Mouse (Mus musculus) hindbrain, embryonic 11.5 days (tissue): ENCODE measurements around the gene Itgb2. TPM values are rescaled to one million over a fixed set of nuclear protein-coding genes. Genes with fewer than 3 reads are reported as not detected.

Experiments used
- ATAC-seq: fragments of 200-750 bp; cut with Nextera tagmentation; 2 replicates; pipeline ENCODE4 v1.8.0; 2017; ENCODE audit warnings: mild to moderate bottlenecking, moderate TSS enrichment, moderate library complexity; ENCODE audit not compliant: low FRiP score
- DNase-seq: peaks from one replicate; pipeline ENCODE4 v3.0.0-alpha.2; 2015; ENCODE audit warnings: low spot score
- H3K27ac ChIP-seq: fragments of 300-500 bp; sonication (generic); 2 replicates; pipeline ENCODE4 v1.5.1; 2014; ENCODE audit warnings: mild to moderate bottlenecking, low read depth, low read length
- H3K27me3 ChIP-seq: fragments of 300-500 bp; sonication (generic); 2 replicates; pipeline ENCODE4 v1.6.1; 2014; ENCODE audit warnings: mild to moderate bottlenecking, low read length, moderate library complexity, mixed read lengths; ENCODE audit not compliant: control insufficient read depth, insufficient read depth
- H3K36me3 ChIP-seq: fragments of 300-500 bp; sonication (generic); 2 replicates; pipeline ENCODE4 v1.6.1; 2014; ENCODE audit warnings: mild to moderate bottlenecking, low read length, moderate library complexity, mixed read lengths; ENCODE audit not compliant: control insufficient read depth, insufficient read depth
- H3K4me1 ChIP-seq: fragments of 300-500 bp; sonication (generic); replicated peaks from 2 replicates; pipeline ENCODE4 v1.6.1; 2014; ENCODE audit warnings: low read length, mixed read lengths; ENCODE audit not compliant: control insufficient read depth, insufficient read depth
- H3K4me2 ChIP-seq: fragments of 300-500 bp; sonication (generic); replicated peaks from 2 replicates; pipeline ENCODE4 v1.6.1; 2014; ENCODE audit warnings: mild to moderate bottlenecking, low read depth, low read length
- H3K4me3 ChIP-seq: fragments of 300-500 bp; sonication (generic); 2 replicates; pipeline ENCODE4 v1.5.1; 2014; ENCODE audit warnings: low read depth, low read length
- H3K9ac ChIP-seq: fragments of 300-500 bp; sonication (generic); 2 replicates; pipeline ENCODE4 v1.6.1; 2014; ENCODE audit warnings: low read depth, low read length
- H3K9me3 ChIP-seq: fragments of 300-500 bp; sonication (generic); 2 replicates; pipeline ENCODE4 v1.6.1; 2016; ENCODE audit warnings: low read length; ENCODE audit not compliant: control insufficient read depth
- WGBS: fragments of 180-500 bp; shearing (Covaris S2); extraction: QIAGEN DNeasy Blood & Tissue Kit; methylation state at CpG from one replicate; pipeline ENCODE4 v1.1.7; 2014; 5-methylcytosine and 5-hydroxymethylcytosine counted together
- polyA plus RNA-seq: library from polyadenylated mRNA; unstranded; fragments of >200 nt; fragmentation: Nextera tagmentation; extraction: Ambion mirVana; gene quantifications from 2 replicates; pipeline ENCODE4 v1.2.1, GENCODE M21; 2014

Itgb2 gene
- polyA plus RNA-seq, 1 experiment from 2014 or later = 1.2 TPM

- Histone ChIP-seq H3K4me3 (peak overlapping the region; percentile 81), H3K27me3 (no peaks in the 10 kb centered on the region), H3K9me3 (no peaks in the 10 kb centered on the region), H3K36me3 (no peaks in the 10 kb centered on the region), H3K27ac (no peak overlapping the region), H3K9ac (peak overlapping the region; percentile 84), H3K4me2 (peak overlapping the region; percentile 83), H3K4me1 (0 out of 2 replicates have a peak, but pooled peaks cover 2% of the 10 kb centered on the region)
- 5% methylated on average over 8 of the region's 8 CpGs for WGBS
- DNase-seq = no peak
- ATAC-seq = peak; percentile 15
Measured at GRCm38 (mm10) chr10:77582285-77582618, 52.2 kb downstream of the Itgb2 start.

- Histone ChIP-seq H3K9me3 (no peaks in the 10 kb centered on the region), H3K4me3 (no peak overlapping the region), H3K27me3 (no peaks in the 10 kb centered on the region), H3K4me1 (0 out of 2 replicates have a peak, but pooled peaks cover 2% of the 10 kb centered on the region), H3K36me3 (no peaks in the 10 kb centered on the region), H3K27ac (no peak overlapping the region), H3K9ac (no peak overlapping the region), H3K4me2 (no peak overlapping the region)
- ATAC-seq (no peak), DNase-seq (no peak)
- 76% methylated on average over 10 of the region's 10 CpGs for WGBS
Measured at GRCm38 (mm10) chr10:77583795-77584422, 53.9 kb downstream of the Itgb2 start.

GRCm38 (mm10) chr10:77586637-77587036 lies 56.6 kb downstream of the Itgb2 start:
- WGBS = 86% methylated on average over 3 of the region's 3 CpGs
- Histone ChIP-seq H3K36me3 (no peaks in the 10 kb centered on the region), H3K27ac (no peak overlapping the region), H3K4me3 (no peak overlapping the region), H3K4me1 (0 out of 2 replicates have a peak, but pooled peaks cover 2% of the 10 kb centered on the region), H3K9me3 (no peaks in the 10 kb centered on the region), H3K27me3 (no peaks in the 10 kb centered on the region), H3K4me2 (no peak overlapping the region), H3K9ac (no peak overlapping the region)
- ATAC-seq (no peak), DNase-seq (no peak)

- H3K4me2 ChIP-seq = no peak overlapping the region
- H3K27ac ChIP-seq = no peak overlapping the region
- 0 out of 2 replicates have a peak, but pooled peaks cover 1% of the 10 kb centered on the region for H3K4me1 ChIP-seq
- no peak overlapping the region for H3K9ac ChIP-seq
- DNase-seq = no peak
- no peak overlapping the region for H3K4me3 ChIP-seq
- no peaks in the 10 kb centered on the region for H3K27me3 ChIP-seq
- 86% methylated on average over 6 of the region's 6 CpGs for WGBS
- no peak for ATAC-seq
- no peaks in the 10 kb centered on the region for H3K9me3 ChIP-seq
- H3K36me3 ChIP-seq = no peaks in the 10 kb centered on the region
Measured at GRCm38 (mm10) chr10:77587091-77587775, 57.2 kb downstream of the Itgb2 start.

- no peak overlapping the region for H3K9ac ChIP-seq
- no peaks in the 10 kb centered on the region for H3K36me3 ChIP-seq
- H3K4me1 ChIP-seq = no peaks in the 10 kb centered on the region
- no peak overlapping the region for H3K27ac ChIP-seq
- H3K4me3 ChIP-seq = no peak overlapping the region
- WGBS = 93% methylated on average over 2 of the region's 2 CpGs
- H3K4me2 ChIP-seq = no peak overlapping the region
- H3K27me3 ChIP-seq = no peaks in the 10 kb centered on the region
- ATAC-seq (no peak), DNase-seq (no peak)
- H3K9me3 ChIP-seq = no peaks in the 10 kb centered on the region
Measured at GRCm38 (mm10) chr10:77588036-77588435, 58.0 kb downstream of the Itgb2 start.

GRCm38 (mm10) chr10:77589117-77589516 lies 59.1 kb downstream of the Itgb2 start:
- Histone ChIP-seq H3K27me3 (no peaks in the 10 kb centered on the region), H3K27ac (no peak overlapping the region), H3K4me1 (no peaks in the 10 kb centered on the region), H3K9me3 (no peaks in the 10 kb centered on the region), H3K36me3 (peaks cover 7% of the 10 kb centered on the region; the same call in 1 of the 2 replicates), H3K4me2 (no peak overlapping the region), H3K9ac (no peak overlapping the region), H3K4me3 (no peak overlapping the region)
- DNase-seq (no peak), ATAC-seq (no peak)
- WGBS = 83% methylated on average over 7 of the region's 7 CpGs

GRCm38 (mm10) chr10:77589749-77590148 lies 59.7 kb downstream of the Itgb2 start:
- Histone ChIP-seq H3K4me3 (no peak overlapping the region), H3K27me3 (no peaks in the 10 kb centered on the region), H3K4me1 (no peaks in the 10 kb centered on the region), H3K36me3 (peaks cover 8% of the 10 kb centered on the region; the same call in 1 of the 2 replicates), H3K9ac (no peak overlapping the region), H3K4me2 (no peak overlapping the region), H3K9me3 (no peaks in the 10 kb centered on the region), H3K27ac (no peak overlapping the region)
- no peak for ATAC-seq
- WGBS = 91% methylated on average over 8 of the region's 8 CpGs
- DNase-seq = no peak

GRCm38 (mm10) chr10:77590812-77591211 lies 60.8 kb downstream of the Itgb2 start:
- Histone ChIP-seq H3K27ac (no peak overlapping the region), H3K4me1 (no peaks in the 10 kb centered on the region), H3K4me2 (no peak overlapping the region), H3K27me3 (no peaks in the 10 kb centered on the region), H3K9ac (no peak overlapping the region), H3K4me3 (no peak overlapping the region), H3K9me3 (no peaks in the 10 kb centered on the region), H3K36me3 (peaks cover 10% of the 10 kb centered on the region; the same call in 1 of the 2 replicates)
- no peak; the same call in 1 of the 2 replicates for ATAC-seq
- peak; percentile 59 for DNase-seq
- 51% methylated on average over 6 of the region's 6 CpGs for WGBS

- no peak overlapping the region for H3K4me2 ChIP-seq
- H3K9ac ChIP-seq = no peak overlapping the region
- DNase-seq (no peak), ATAC-seq (no peak)
- 84% methylated on average over 6 of the region's 6 CpGs for WGBS
- H3K36me3 ChIP-seq = peaks cover 10% of the 10 kb centered on the region; the same call in 1 of the 2 replicates
- H3K4me1 ChIP-seq = no peaks in the 10 kb centered on the region
- no peaks in the 10 kb centered on the region for H3K27me3 ChIP-seq
- H3K4me3 ChIP-seq = no peak overlapping the region
- no peak overlapping the region for H3K27ac ChIP-seq
- no peaks in the 10 kb centered on the region for H3K9me3 ChIP-seq
Measured at GRCm38 (mm10) chr10:77591546-77591945, 61.5 kb downstream of the Itgb2 start.
